Mouse (Mus musculus) myocyte (in vitro differentiated cells): ENCODE measurements around the gene Lhfpl4. TPM values are rescaled to one million over a fixed set of nuclear protein-coding genes. Genes with fewer than 3 reads are reported as not detected.

Experiments used
- H3K27me3 ChIP-seq: one replicate; pipeline ENCODE4 v1.6.1; 2011; ENCODE audit not compliant: control insufficient read depth, insufficient read depth, insufficient read length
- H3K36me3 ChIP-seq: one replicate; pipeline ENCODE4 v1.6.1; 2011; ENCODE audit not compliant: control insufficient read depth, insufficient read depth
- H3K4me2 ChIP-seq: one replicate; pipeline ENCODE4 v1.6.1; 2011; ENCODE audit warnings: low read depth, control low read depth
- H3K4me3 ChIP-seq: one replicate; pipeline ENCODE4 v1.5.1; 2011; ENCODE audit warnings: mild to moderate bottlenecking, control low read depth, moderate library complexity
- H3K79me2 ChIP-seq: one replicate; pipeline ENCODE4 v1.6.1; 2011; ENCODE audit not compliant: control insufficient read depth, insufficient read depth
- H3ac ChIP-seq: one replicate; pipeline ENCODE4 v1.6.1; 2011; ENCODE audit not compliant: control insufficient read depth, insufficient read length
- CEBPB ChIP-seq: IDR thresholded peaks from 2 replicates; pipeline ENCODE4 v1.6.1; 2011; ENCODE audit warnings: mild to moderate bottlenecking, moderate library complexity; ENCODE audit not compliant: poor library complexity, insufficient read depth, severe bottlenecking
- E2F4 ChIP-seq: IDR thresholded peaks from one replicate; pipeline ENCODE4 v1.6.1; 2011; ENCODE audit warnings: mild to moderate bottlenecking, control low read depth, moderate library complexity; ENCODE audit not compliant: insufficient read depth
- MAX ChIP-seq: IDR thresholded peaks from one replicate; pipeline ENCODE4 v1.6.1; 2011; ENCODE audit warnings: low read depth, mild to moderate bottlenecking, control low read depth
- MYOD1 ChIP-seq, 3 experiments: IDR thresholded peaks; one replicate each; pipeline ENCODE4 v1.6.1; 2011; ENCODE audit warnings: control low read depth in 2 of 3, low read depth in 2 of 3, mild to moderate bottlenecking in 2 of 3, moderate library complexity in 1 of 3; ENCODE audit not compliant: insufficient read length in 2 of 3, control insufficient read depth in 1 of 3
- MYOG ChIP-seq, 3 experiments: IDR thresholded peaks; one replicate each; pipeline ENCODE4 v1.6.1; 2011; ENCODE audit warnings: control low read depth in 2 of 3, low read depth in 2 of 3, mild to moderate bottlenecking in 2 of 3; ENCODE audit not compliant: insufficient read length in 2 of 3, control insufficient read depth in 1 of 3, insufficient read depth in 1 of 3
- POLR2A ChIP-seq: IDR thresholded peaks from one replicate; pipeline ENCODE4 v1.6.1; 2011; ENCODE audit warnings: low read depth, mild to moderate bottlenecking, control low read depth, moderate library complexity; ENCODE audit not compliant: insufficient read length
- POLR2AphosphoS2 ChIP-seq: IDR thresholded peaks from one replicate; pipeline ENCODE4 v1.6.1; 2011; ENCODE audit warnings: low read depth, control low read depth; ENCODE audit not compliant: insufficient read length
- REST ChIP-seq: IDR thresholded peaks from one replicate; pipeline ENCODE4 v1.6.1; 2011; ENCODE audit warnings: mild to moderate bottlenecking, control low read depth, moderate library complexity; ENCODE audit not compliant: insufficient read depth, insufficient read length
- SRF ChIP-seq: IDR thresholded peaks from one replicate; pipeline ENCODE4 v1.6.1; 2011; ENCODE audit warnings: low read depth; ENCODE audit not compliant: control insufficient read depth, insufficient read length
- TCF12 ChIP-seq: IDR thresholded peaks from one replicate; pipeline ENCODE4 v1.6.1; 2011; ENCODE audit warnings: mild to moderate bottlenecking, control low read depth; ENCODE audit not compliant: poor library complexity, insufficient read depth, severe bottlenecking
- TCF3 ChIP-seq: IDR thresholded peaks from one replicate; pipeline ENCODE4 v1.6.1; 2011; ENCODE audit warnings: low read depth, control low read depth; ENCODE audit not compliant: insufficient read length
- USF1 ChIP-seq: IDR thresholded peaks from one replicate; pipeline ENCODE4 v1.6.1; 2011; ENCODE audit warnings: low read depth, mild to moderate bottlenecking, control low read depth, moderate library complexity
- polyA plus RNA-seq: library from polyadenylated mRNA; unstranded; fragments of >200 nt; fragmentation: generic; extraction: Trizol; gene quantifications from one replicate; pipeline ENCODE4 v1.2.1, GENCODE M21; 2012; ENCODE audit warnings: missing spikeins

The Lhfpl4 gene
- polyA plus RNA-seq, 1 experiment, result 0.11 TPM

GRCm38 (mm10) chr6:113235141-113235540, 40.0 kb upstream of the Lhfpl4 start:
- H3K4me3 ChIP-seq, result no peak overlapping the region
- H3ac ChIP-seq, result no peak overlapping the region
- H3K27me3 ChIP-seq, result peaks cover 12% of the 10 kb centered on the region
- no peak for TF ChIP-seq POLR2A
- no peak for TF ChIP-seq SRF
- TF ChIP-seq MAX, result no peak
- no peak for TF ChIP-seq MYOG (IDR thresholded peaks at IDR 0.05; ENCODE audit: control insufficient read depth in 1 of 3, insufficient read depth in 1 of 3, insufficient read length in 2 of 3, low read depth in 2 of 3)
- no peak for TF ChIP-seq MYOD1 (IDR thresholded peaks at IDR 0.05; ENCODE audit: control insufficient read depth in 1 of 3, insufficient read length in 2 of 3, low read depth in 2 of 3)
- no peak for TF ChIP-seq TCF12
- no peak for TF ChIP-seq USF1
- no peak for TF ChIP-seq CEBPB
- no peak for TF ChIP-seq POLR2AphosphoS2
- TF ChIP-seq REST, result no peak
- no peak for TF ChIP-seq E2F4
- no peak for TF ChIP-seq TCF3
- no peaks in the 10 kb centered on the region for H3K36me3 ChIP-seq
- H3K4me2 ChIP-seq, result no peak overlapping the region
- peaks cover 20% of the 10 kb centered on the region for H3K79me2 ChIP-seq

GRCm38 (mm10) chr6:113226705-113227104, 31.5 kb upstream of the Lhfpl4 start:
- no peaks in the 10 kb centered on the region for H3K79me2 ChIP-seq
- H3K4me3 ChIP-seq, result no peak overlapping the region
- TF ChIP-seq USF1 (no peak), SRF (no peak), TCF12 (no peak), POLR2AphosphoS2 (no peak), CEBPB (no peak), MYOG (IDR thresholded peaks at IDR 0.05; ENCODE audit: control insufficient read depth in 1 of 3, insufficient read depth in 1 of 3, insufficient read length in 2 of 3, low read depth in 2 of 3) (no peak), MAX (no peak), TCF3 (no peak), MYOD1 (IDR thresholded peaks at IDR 0.05; ENCODE audit: control insufficient read depth in 1 of 3, insufficient read length in 2 of 3, low read depth in 2 of 3) (no peak), POLR2A (no peak), REST (no peak), E2F4 (no peak)
- peaks cover 21% of the 10 kb centered on the region for H3K27me3 ChIP-seq
- H3K4me2 ChIP-seq, result no peak overlapping the region
- H3ac ChIP-seq, result no peak overlapping the region
- no peaks in the 10 kb centered on the region for H3K36me3 ChIP-seq

- no peak for TF ChIP-seq TCF12
- no peak for TF ChIP-seq POLR2AphosphoS2
- TF ChIP-seq MAX, result no peak
- no peak for TF ChIP-seq E2F4
- no peak for TF ChIP-seq MYOD1 (IDR thresholded peaks at IDR 0.05; ENCODE audit: control insufficient read depth in 1 of 3, insufficient read length in 2 of 3, low read depth in 2 of 3)
- TF ChIP-seq POLR2A, result no peak
- no peak for TF ChIP-seq SRF
- TF ChIP-seq USF1, result no peak
- no peak for TF ChIP-seq REST
- TF ChIP-seq CEBPB, result no peak
- no peak for TF ChIP-seq MYOG (IDR thresholded peaks at IDR 0.05; ENCODE audit: control insufficient read depth in 1 of 3, insufficient read depth in 1 of 3, insufficient read length in 2 of 3, low read depth in 2 of 3)
- TF ChIP-seq TCF3, result no peak
- Histone ChIP-seq H3ac (no peak overlapping the region), H3K4me3 (no peak overlapping the region), H3K27me3 (peaks cover 24% of the 10 kb centered on the region), H3K4me2 (no peak overlapping the region), H3K79me2 (no peaks in the 10 kb centered on the region), H3K36me3 (no peaks in the 10 kb centered on the region)
These were observed 30.6 kb upstream of the Lhfpl4 start for GRCm38 (mm10) chr6:113225798-113226197.

GRCm38 (mm10) chr6:113216280-113216679, 21.1 kb upstream of the Lhfpl4 start:
- Histone ChIP-seq H3ac (no peak overlapping the region), H3K27me3 (peaks cover 10% of the 10 kb centered on the region)
- TF ChIP-seq MYOG (IDR thresholded peaks at IDR 0.05; ENCODE audit: control insufficient read depth in 1 of 3, insufficient read depth in 1 of 3, insufficient read length in 2 of 3, low read depth in 2 of 3), result no peak
- TF ChIP-seq REST, result no peak
- TF ChIP-seq TCF3, result no peak
- TF ChIP-seq TCF12, result no peak
- TF ChIP-seq POLR2A, result no peak
- no peak for TF ChIP-seq E2F4
- TF ChIP-seq POLR2AphosphoS2, result no peak
- TF ChIP-seq SRF, result no peak
- no peak for TF ChIP-seq MAX
- TF ChIP-seq USF1, result no peak
- TF ChIP-seq MYOD1 (IDR thresholded peaks at IDR 0.05; ENCODE audit: control insufficient read depth in 1 of 3, insufficient read length in 2 of 3, low read depth in 2 of 3), result no peak
- TF ChIP-seq CEBPB, result no peak

GRCm38 (mm10) chr6:113195596-113195992, 410 bp upstream of the Lhfpl4 start:
- TF ChIP-seq TCF3 (no peak), MAX (no peak), E2F4 (no peak), CEBPB (no peak)
- peaks cover 57% of the 10 kb centered on the region for H3K27me3 ChIP-seq
- no peak overlapping the region for H3ac ChIP-seq
- H3K4me2 ChIP-seq, result no peak overlapping the region
- no peaks in the 10 kb centered on the region for H3K79me2 ChIP-seq
- H3K4me3 ChIP-seq, result no peak overlapping the region
- H3K36me3 ChIP-seq, result no peaks in the 10 kb centered on the region

More at GRCm38 (mm10) chr6:113216280-113216679, 21.1 kb upstream of the Lhfpl4 start:
- H3K79me2 ChIP-seq, result no peaks in the 10 kb centered on the region
- no peak overlapping the region for H3K4me2 ChIP-seq
- H3K4me3 ChIP-seq, result no peak overlapping the region
- H3K36me3 ChIP-seq, result no peaks in the 10 kb centered on the region
